Mouse (Mus musculus): ENCODE measurements at regions not wholly inside any gene's neighbourhood (a gene's known extent, or its start where the extent isn't known, plus 50 kb on each side); places are given as distances from the start of the nearest gene placed in this dataset.

DNA sequence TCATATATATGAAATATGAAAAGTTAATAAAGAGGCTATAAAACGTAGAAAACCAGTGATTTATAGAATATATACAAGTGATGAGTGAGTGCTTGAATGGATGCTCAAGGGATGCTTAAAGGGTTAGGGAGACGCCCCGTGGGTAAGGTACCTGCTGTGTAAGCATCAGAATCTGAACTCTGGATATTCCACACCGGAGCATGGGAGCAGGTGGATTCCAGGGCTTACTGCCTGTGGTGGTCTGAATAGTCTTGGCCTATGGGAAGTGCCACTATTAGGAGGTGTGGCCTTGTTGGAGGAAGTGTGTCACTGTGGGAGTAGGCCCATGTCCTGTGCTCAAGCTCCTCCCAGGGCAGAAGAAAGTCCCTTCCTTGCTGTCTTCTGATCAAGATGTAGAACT lies 257.4 kb downstream of the Bcl11a start:
- TF ChIP-seq CTCF (IDR thresholded peaks at IDR 0.05; ENCODE audit: low read depth, low read length) = no peak
- TF ChIP-seq POLR2A (IDR thresholded peaks at IDR 0.05; ENCODE audit: extremely low read depth, insufficient read depth, low read length) = no peak
